Mouse (Mus musculus) lung, embryonic 15.5 days (tissue): ENCODE measurements at regions not wholly inside any gene's neighbourhood (a gene's known extent, or its start where the extent isn't known, plus 50 kb on each side); places are given as distances from the start of the nearest gene placed in this dataset.

ENCODE experiments used
- ATAC-seq: fragments of 200-750 bp; cut with Nextera tagmentation; 2 replicates; pipeline ENCODE4 v1.8.0; 2017; ENCODE audit warnings: moderate number of reproducible peaks, borderline replicate concordance; ENCODE audit not compliant: low FRiP score, low TSS enrichment; ENCODE audit errors: extremely low read depth
- H3K27ac ChIP-seq: fragments of 300-500 bp; sonication (generic); 2 replicates; pipeline ENCODE4 v1.5.1; 2015; ENCODE audit warnings: moderate library complexity, mild to moderate bottlenecking, inconsistent platforms
- H3K27me3 ChIP-seq: fragments of 300-500 bp; sonication (generic); 2 replicates; pipeline ENCODE4 v1.6.1; 2015; ENCODE audit warnings: inconsistent platforms
- H3K36me3 ChIP-seq: fragments of 300-500 bp; sonication (generic); 2 replicates; pipeline ENCODE4 v1.6.1; 2015; ENCODE audit warnings: inconsistent platforms
- H3K4me1 ChIP-seq: fragments of 300-500 bp; sonication (generic); 2 replicates; pipeline ENCODE4 v1.6.1; 2015; ENCODE audit warnings: inconsistent platforms
- H3K4me2 ChIP-seq: fragments of 300-500 bp; sonication (generic); 2 replicates; pipeline ENCODE4 v1.6.1; 2015; ENCODE audit warnings: inconsistent platforms, mild to moderate bottlenecking, moderate library complexity
- H3K4me3 ChIP-seq: fragments of 300-500 bp; sonication (generic); 2 replicates; pipeline ENCODE4 v1.5.1; 2015; ENCODE audit warnings: mild to moderate bottlenecking, inconsistent platforms
- H3K9ac ChIP-seq: fragments of 300-500 bp; sonication (generic); 2 replicates; pipeline ENCODE4 v1.6.1; 2015; ENCODE audit warnings: inconsistent platforms
- H3K9me3 ChIP-seq: fragments of 300-500 bp; sonication (generic); 2 replicates; pipeline ENCODE4 v1.6.1; 2016; ENCODE audit warnings: inconsistent platforms
- WGBS: fragments of 180-500 bp; shearing (Covaris S2); methylation state at CpG from one replicate; pipeline ENCODE4 v1.1.7; 2015; 5-methylcytosine and 5-hydroxymethylcytosine counted together

- H3K9me3 ChIP-seq = no peaks in the 10 kb centered on the region
- no peak overlapping the region for H3K4me2 ChIP-seq
- H3K36me3 ChIP-seq = no peaks in the 10 kb centered on the region
- H3K4me3 ChIP-seq = no peak overlapping the region
- H3K9ac ChIP-seq = no peak overlapping the region
- 85% methylated on average over 1 of the region's 1 CpGs for WGBS
- H3K27me3 ChIP-seq = no peaks in the 10 kb centered on the region
- ATAC-seq = no peak
- H3K27ac ChIP-seq = no peak overlapping the region
- H3K4me1 ChIP-seq = no peaks in the 10 kb centered on the region
Observed at GRCm38 (mm10) chr7:74870250-74870649, 315.7 kb upstream of the Slco3a1 start.

DNA sequence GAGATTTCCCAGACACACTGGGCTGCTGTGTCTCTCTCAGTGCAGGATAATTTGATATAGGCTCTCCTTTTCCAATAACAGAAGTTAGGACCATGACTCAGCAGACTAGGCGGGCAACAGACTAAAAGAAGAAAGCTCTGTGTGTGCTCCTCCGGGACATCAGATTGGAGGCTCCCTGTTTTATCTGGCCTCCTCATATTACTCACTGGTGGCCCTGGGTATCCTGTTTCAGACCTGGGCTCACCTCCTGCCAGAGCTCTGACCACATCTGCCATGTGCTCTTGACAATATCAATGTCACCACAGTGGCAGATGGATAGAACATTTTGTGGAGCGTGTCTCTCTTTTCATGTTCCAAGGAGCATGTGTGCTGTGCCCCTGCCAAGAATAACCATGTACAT is 308.1 kb upstream of the Slco3a1 start:
- Histone ChIP-seq H3K27ac (no peak overlapping the region), H3K4me3 (no peak overlapping the region), H3K4me2 (no peak overlapping the region), H3K9ac (no peak overlapping the region), H3K9me3 (no peaks in the 10 kb centered on the region), H3K27me3 (no peaks in the 10 kb centered on the region), H3K4me1 (no peaks in the 10 kb centered on the region), H3K36me3 (no peaks in the 10 kb centered on the region)
- ATAC-seq = no peak
- 34% methylated on average over 3 of the region's 3 CpGs for WGBS

- H3K4me2 ChIP-seq = no peak overlapping the region
- no peaks in the 10 kb centered on the region for H3K9me3 ChIP-seq
- H3K4me1 ChIP-seq = no peaks in the 10 kb centered on the region
- H3K36me3 ChIP-seq = no peaks in the 10 kb centered on the region
- no peak overlapping the region for H3K27ac ChIP-seq
- H3K27me3 ChIP-seq = no peaks in the 10 kb centered on the region
- 38% methylated on average over 6 of the region's 6 CpGs for WGBS
- ATAC-seq = no peak
- no peak overlapping the region for H3K4me3 ChIP-seq
- H3K9ac ChIP-seq = no peak overlapping the region
Observed at GRCm38 (mm10) chr7:74844306-74844929, 289.8 kb upstream of the Slco3a1 start.

- no peak overlapping the region for H3K9ac ChIP-seq
- no peaks in the 10 kb centered on the region for H3K27me3 ChIP-seq
- ATAC-seq = no peak
- no peak overlapping the region for H3K4me3 ChIP-seq
- H3K36me3 ChIP-seq = no peaks in the 10 kb centered on the region
- H3K27ac ChIP-seq = no peak overlapping the region
- WGBS = 32% methylated on average over 2 of the region's 2 CpGs
- H3K9me3 ChIP-seq = no peaks in the 10 kb centered on the region
- no peak overlapping the region for H3K4me2 ChIP-seq
- H3K4me1 ChIP-seq = no peaks in the 10 kb centered on the region
Observed at GRCm38 (mm10) chr7:74823286-74823685, 268.7 kb upstream of the Slco3a1 start.

DNA sequence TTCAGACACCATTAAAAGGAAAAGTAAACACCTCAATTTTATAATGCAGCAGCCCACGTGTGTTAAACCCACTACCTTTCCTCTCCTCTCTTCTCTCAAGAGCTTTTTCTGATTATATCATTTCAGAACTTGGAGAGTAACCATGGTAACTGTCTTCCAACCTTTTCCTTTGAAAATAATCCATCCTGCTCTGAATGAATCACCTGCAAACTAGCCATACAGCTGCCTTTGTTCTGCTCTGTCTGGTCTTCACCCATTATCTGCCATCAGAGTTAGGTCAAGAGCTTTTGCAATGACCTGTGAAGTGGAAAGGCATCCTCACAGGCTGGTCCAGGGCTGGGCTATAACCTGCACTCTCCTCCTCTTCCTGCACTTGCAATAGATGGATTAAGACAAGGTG is 238.7 kb upstream of the Slco3a1 start:
- H3K4me1 ChIP-seq = no peaks in the 10 kb centered on the region; the same call in none of the 2 replicates
- H3K4me2 ChIP-seq = no peak overlapping the region
- H3K27ac ChIP-seq = no peak overlapping the region
- 39% methylated on average over 1 of the region's 1 CpGs for WGBS
- no peaks in the 10 kb centered on the region for H3K9me3 ChIP-seq
- ATAC-seq = no peak
- no peak overlapping the region for H3K9ac ChIP-seq
- H3K27me3 ChIP-seq = no peaks in the 10 kb centered on the region
- no peaks in the 10 kb centered on the region for H3K36me3 ChIP-seq
- H3K4me3 ChIP-seq = no peak overlapping the region

DNA sequence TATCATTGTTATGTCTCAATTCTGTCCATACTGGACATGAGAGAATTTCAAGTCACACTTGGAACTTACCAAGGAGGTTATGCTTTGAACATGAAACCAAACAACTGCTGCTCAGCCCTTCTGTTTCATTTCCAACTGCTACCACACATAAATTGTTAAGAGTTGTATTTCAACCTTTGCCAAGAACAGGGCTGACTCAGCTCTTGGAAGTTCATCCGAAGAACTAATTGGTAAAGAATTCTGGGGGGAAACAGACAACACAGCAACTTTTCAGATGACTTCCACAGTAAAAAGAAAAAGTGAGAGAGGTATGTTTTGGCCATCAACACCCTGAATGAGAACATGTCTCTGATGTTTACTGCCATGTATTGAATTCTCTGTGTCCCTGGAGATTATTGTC is 234.1 kb upstream of the Slco3a1 start:
- H3K27ac ChIP-seq = no peak overlapping the region
- H3K4me2 ChIP-seq = no peak overlapping the region
- ATAC-seq = no peak
- H3K9ac ChIP-seq = no peak overlapping the region
- no peaks in the 10 kb centered on the region for H3K36me3 ChIP-seq
- no peak overlapping the region for H3K4me3 ChIP-seq
- no peaks in the 10 kb centered on the region for H3K27me3 ChIP-seq
- WGBS = 64% methylated on average over 1 of the region's 1 CpGs
- H3K9me3 ChIP-seq = no peaks in the 10 kb centered on the region
- peaks cover 3% of the 10 kb centered on the region for H3K4me1 ChIP-seq

- H3K9ac ChIP-seq = no peak overlapping the region
- no peaks in the 10 kb centered on the region for H3K27me3 ChIP-seq
- H3K9me3 ChIP-seq = no peaks in the 10 kb centered on the region
- H3K36me3 ChIP-seq = no peaks in the 10 kb centered on the region
- no peak overlapping the region for H3K27ac ChIP-seq
- WGBS = 87% methylated on average over 9 of the region's 9 CpGs
- no peak overlapping the region for H3K4me3 ChIP-seq
- no peak for ATAC-seq
- no peak overlapping the region for H3K4me2 ChIP-seq
- no peaks in the 10 kb centered on the region for H3K4me1 ChIP-seq
Observed at GRCm38 (mm10) chr7:74771435-74772406, 217.1 kb upstream of the Slco3a1 start.

- no peak for ATAC-seq
- Histone ChIP-seq H3K4me3 (no peak overlapping the region), H3K27ac (no peak overlapping the region), H3K9ac (no peak overlapping the region), H3K9me3 (no peaks in the 10 kb centered on the region), H3K27me3 (no peaks in the 10 kb centered on the region), H3K36me3 (no peaks in the 10 kb centered on the region), H3K4me2 (no peak overlapping the region), H3K4me1 (no peaks in the 10 kb centered on the region)
- whole genome bisulfite sequencing = 76% methylated on average over 4 of the region's 4 CpGs
Observed at GRCm38 (mm10) chr7:74766550-74766949, 212.0 kb upstream of the Slco3a1 start.

DNA sequence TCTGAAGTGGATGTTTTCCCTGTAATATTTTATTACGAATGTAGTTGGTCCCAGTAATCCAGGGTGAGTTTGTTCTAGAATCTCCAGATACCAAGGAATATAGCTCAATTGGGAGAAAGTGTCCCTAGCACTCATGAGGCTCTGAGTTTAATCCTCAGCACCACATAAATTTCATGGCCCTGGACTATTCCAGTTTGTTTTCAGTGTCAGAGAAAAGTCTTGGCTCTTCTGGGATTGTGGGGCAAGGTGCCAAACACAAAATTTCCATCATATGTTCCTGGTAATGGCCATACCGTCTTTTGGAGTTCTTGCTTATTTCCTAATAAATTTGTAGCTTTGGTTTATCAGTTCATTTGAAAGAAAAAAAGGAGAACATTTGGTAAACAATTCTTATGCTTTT is 202.9 kb upstream of the Slco3a1 start:
- Histone ChIP-seq H3K36me3 (no peaks in the 10 kb centered on the region), H3K9ac (no peak overlapping the region), H3K4me2 (no peak overlapping the region), H3K27ac (peak overlapping the region; percentile 19; the same call in 1 of the 2 replicates), H3K4me3 (no peak overlapping the region), H3K27me3 (no peaks in the 10 kb centered on the region), H3K9me3 (no peaks in the 10 kb centered on the region), H3K4me1 (peaks cover 5% of the 10 kb centered on the region; the same call in 1 of the 2 replicates)
- WGBS = 44% methylated on average over 2 of the region's 2 CpGs
- peak; percentile 11; the same call in 1 of the 2 replicates for ATAC-seq

- H3K4me1 ChIP-seq = no peaks in the 10 kb centered on the region
- no peak overlapping the region for H3K4me3 ChIP-seq
- H3K4me2 ChIP-seq = no peak overlapping the region
- H3K27me3 ChIP-seq = no peaks in the 10 kb centered on the region
- H3K36me3 ChIP-seq = no peaks in the 10 kb centered on the region
- H3K9ac ChIP-seq = no peak overlapping the region
- 68% methylated on average over 1 of the region's 1 CpGs for WGBS
- no peaks in the 10 kb centered on the region for H3K9me3 ChIP-seq
- ATAC-seq = no peak
- H3K27ac ChIP-seq = no peak overlapping the region
Observed at GRCm38 (mm10) chr7:74747704-74748103, 193.1 kb upstream of the Slco3a1 start.

DNA sequence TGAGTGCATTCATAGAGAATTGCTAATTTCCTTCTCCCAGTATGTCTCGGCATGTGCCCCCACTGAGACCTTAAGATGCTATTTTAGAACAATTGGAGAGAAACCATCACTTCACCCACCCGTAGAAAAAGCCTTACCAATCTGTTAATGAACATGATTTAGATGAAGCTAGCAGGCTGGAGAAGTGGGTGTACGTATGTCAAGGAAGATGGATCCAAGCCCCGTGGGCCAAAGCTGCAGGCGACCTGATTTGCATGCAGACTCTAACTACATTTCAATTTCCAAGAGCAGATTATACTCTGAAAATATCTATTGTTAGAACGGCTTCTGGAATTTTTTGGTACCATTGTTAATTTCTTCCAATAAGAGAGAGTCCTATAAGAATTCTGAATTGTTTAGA is 180.4 kb upstream of the Slco3a1 start:
- 78% methylated on average over 6 of the region's 6 CpGs for WGBS
- H3K4me2 ChIP-seq = no peak overlapping the region

GRCm38 (mm10) chr7:74726324-74726991 is 171.9 kb upstream of the Slco3a1 start:
- 31% methylated on average over 8 of the region's 8 CpGs for WGBS
- Histone ChIP-seq H3K27ac (peak overlapping the region; percentile 40), H3K4me2 (peak overlapping the region; percentile 31; the same call in 1 of the 2 replicates), H3K4me3 (no peak overlapping the region), H3K27me3 (no peaks in the 10 kb centered on the region), H3K9ac (no peak overlapping the region), H3K36me3 (no peaks in the 10 kb centered on the region), H3K4me1 (peaks cover 11% of the 10 kb centered on the region), H3K9me3 (no peaks in the 10 kb centered on the region)
- ATAC-seq = peak; percentile 87

More for the DNA sequence above, 180.4 kb upstream of the Slco3a1 start:
- Histone ChIP-seq H3K27me3 (no peaks in the 10 kb centered on the region), H3K9me3 (no peaks in the 10 kb centered on the region), H3K36me3 (no peaks in the 10 kb centered on the region), H3K27ac (no peak overlapping the region), H3K4me3 (no peak overlapping the region), H3K4me1 (no peaks in the 10 kb centered on the region), H3K9ac (no peak overlapping the region)
- no peak for ATAC-seq
